31 mouse cellular contexts compared by ENCODE assay signal in the genomic region with DNA sequence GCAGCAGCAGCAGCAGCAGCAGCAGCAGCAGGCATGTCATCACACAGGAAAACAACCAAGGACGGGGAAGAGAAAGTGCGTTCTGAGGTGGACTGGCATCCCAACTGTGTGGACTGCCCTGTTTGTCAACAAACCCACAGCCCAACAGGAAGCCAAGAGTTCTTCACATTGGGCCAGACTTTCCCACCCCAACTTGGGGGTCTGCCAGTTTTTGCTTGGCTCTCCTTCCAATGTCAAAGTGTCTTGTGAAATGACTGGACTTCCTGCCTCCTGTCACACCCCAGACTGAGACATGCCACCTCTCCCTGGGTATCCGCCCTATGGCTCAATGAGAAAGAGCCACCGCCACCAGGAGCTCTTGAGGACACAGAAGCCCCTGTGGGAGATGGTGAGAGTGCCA. TPM values are rescaled to one million over a fixed set of nuclear protein-coding genes. Genes with fewer than 3 reads are reported as not detected.
DNase-seq lines count a peak whose midpoint lies in the region; ATAC-seq and TF ChIP-seq lines count a peak whose summit lies in the region.
"Had no signal": no experiment of that assay in that cellular context is flagged by ENCODE, and none has a peak within 500 bp of the region (broad histone marks: within the 10 kb centered on the region; RNA-seq: fewer than 3 reads in every experiment).

No protein-coding gene starts in this region.

- H3K4me1 ChIP-seq in forebrain, embryonic 10.5 days = peaks cover 10% of the 10 kb centered on the region
- H3K4me1 ChIP-seq in forebrain, postnatal 0 days (ENCODE audit: insufficient read depth) = no peaks in the 10 kb centered on the region
- H3K4me1 ChIP-seq in lung, adult 2 months (ENCODE audit: control insufficient read depth, insufficient read depth, low read length) = no peaks in the 10 kb centered on the region
- 0 out of 2 replicates have a peak, but pooled peaks cover 2% of the 10 kb centered on the region for H3K4me1 ChIP-seq in midbrain, embryonic 13.5 days (replicated peaks)
- H3K4me1 ChIP-seq: hindbrain, embryonic 12.5 days; limb, embryonic 13.5 days; liver, embryonic 13.5 days; lung, embryonic 15.5 days; neural tube, embryonic 12.5 days had no signal

- H3K27me3 ChIP-seq in forebrain, embryonic 10.5 days (ENCODE audit: poor library complexity, severe bottlenecking) = no peaks in the 10 kb centered on the region; the same call in 1 of the 2 replicates
- no peaks in the 10 kb centered on the region for H3K27me3 ChIP-seq in forebrain, postnatal 0 days (ENCODE audit: insufficient read depth, low read length)
- no peaks in the 10 kb centered on the region for H3K27me3 ChIP-seq in midbrain, embryonic 13.5 days
- H3K27me3 ChIP-seq: heart, embryonic 13.5 days; hindbrain, embryonic 12.5 days; liver, embryonic 13.5 days; lung, embryonic 15.5 days; neural tube, embryonic 12.5 days had no signal

- H3K9me3 ChIP-seq in forebrain, embryonic 10.5 days = no peaks in the 10 kb centered on the region
- H3K9me3 ChIP-seq in forebrain, postnatal 0 days (ENCODE audit: low read length) = no peaks in the 10 kb centered on the region
- no peaks in the 10 kb centered on the region for H3K9me3 ChIP-seq in midbrain, embryonic 13.5 days
- H3K9me3 ChIP-seq: forebrain, embryonic 12.5 days; heart, embryonic 13.5 days; hindbrain, embryonic 12.5 days; limb, embryonic 13.5 days; liver, embryonic 13.5 days; lung, embryonic 15.5 days; neural tube, embryonic 12.5 days had no signal

- TF ChIP-seq CTCF in forebrain, postnatal 0 days (IDR thresholded peaks at IDR 0.05; ENCODE audit: low read depth) = no peak
- no peak for TF ChIP-seq CTCF in lung, adult 2 months (IDR thresholded peaks at IDR 0.05; ENCODE audit: insufficient read depth, low read length)

- no peaks in the 10 kb centered on the region for H3K36me3 ChIP-seq in forebrain, embryonic 10.5 days (replicated peaks)
- H3K36me3 ChIP-seq in forebrain, postnatal 0 days (ENCODE audit: insufficient read depth) = no peaks in the 10 kb centered on the region
- H3K36me3 ChIP-seq in midbrain, embryonic 13.5 days = no peaks in the 10 kb centered on the region
- H3K36me3 ChIP-seq: forebrain, embryonic 12.5 days; G1E; heart, embryonic 13.5 days; hindbrain, embryonic 12.5 days; limb, embryonic 13.5 days; liver, embryonic 13.5 days; lung, embryonic 15.5 days; neural tube, embryonic 12.5 days had no signal

- 97% methylated on average over 4 of the region's 4 CpGs for WGBS in forebrain, embryonic 10.5 days
- 88% methylated on average over 4 of the region's 4 CpGs for WGBS in forebrain, postnatal 0 days
- WGBS in lung, adult 2 months = 58% methylated on average over 4 of the region's 4 CpGs
- WGBS in midbrain, embryonic 13.5 days = 94% methylated on average over 4 of the region's 4 CpGs

- no peak for ATAC-seq in forebrain, postnatal 0 days
- no peak for ATAC-seq in midbrain, embryonic 13.5 days
- ATAC-seq: hindbrain, postnatal 0 days; intestine, embryonic 16.5 days had no signal

- H3K4me2 ChIP-seq in forebrain, postnatal 0 days (ENCODE audit: low read depth) = no peak overlapping the region
- no peak overlapping the region for H3K4me2 ChIP-seq in midbrain, embryonic 13.5 days (replicated peaks)
- H3K4me2 ChIP-seq: forebrain, embryonic 12.5 days; heart, embryonic 13.5 days; hindbrain, embryonic 12.5 days; limb, embryonic 13.5 days; liver, embryonic 13.5 days; lung, embryonic 15.5 days; midbrain, embryonic 11.5 days; neural tube, embryonic 12.5 days had no signal

- H3K27ac ChIP-seq in forebrain, embryonic 10.5 days = peak overlapping the region; percentile 30; the same call in 1 of the 2 replicates
- no peak overlapping the region for H3K27ac ChIP-seq in forebrain, postnatal 0 days (ENCODE audit: low read depth, low read length)
- no peak overlapping the region for H3K27ac ChIP-seq in midbrain, embryonic 13.5 days
- H3K27ac ChIP-seq: forebrain, embryonic 12.5 days; heart, embryonic 13.5 days; hindbrain, embryonic 12.5 days; hindbrain, postnatal 0 days; kidney, postnatal 0 days; limb, embryonic 13.5 days; liver, embryonic 13.5 days; lung, embryonic 15.5 days; neural tube, embryonic 12.5 days had no signal

- no peak for TF ChIP-seq POLR2A in lung, adult 2 months (IDR thresholded peaks at IDR 0.05; ENCODE audit: borderline replicate concordance, extremely low read depth, low read depth, low read length)

- no peak for DNase-seq in forebrain, embryonic 10.5 days (ENCODE audit: extremely low spot score, low spot score)
- no peak for DNase-seq in forebrain, postnatal 0 days
- peak; percentile 28 for DNase-seq in kidney, postnatal 10 days
- DNase-seq in kidney, postnatal 25 days = no peak
- DNase-seq in lung, postnatal 10 days = peak; percentile 60
- DNase-seq in lung, adult 2 months = no peak
- peak; percentile 34 to 51 for DNase-seq in lung, postnatal 4 days
- DNase-seq: cerebellum, adult 9-10 months; gastrocnemius, postnatal 10 days; kidney, adult 8-10 months; layer of hippocampus, adult 9-11 months; liver, embryonic 13.5 days; right cerebral cortex, adult 18-20 months; spleen, adult 18-20 months; thymus, postnatal 14 days had no signal

- no peak overlapping the region for H3K9ac ChIP-seq in forebrain, postnatal 0 days
- no peak overlapping the region for H3K9ac ChIP-seq in midbrain, embryonic 13.5 days (replicated peaks)
- H3K9ac ChIP-seq: forebrain, embryonic 12.5 days; heart, embryonic 13.5 days; hindbrain, embryonic 12.5 days; limb, embryonic 13.5 days; liver, embryonic 13.5 days; lung, embryonic 15.5 days; neural tube, embryonic 12.5 days had no signal

- H3K4me3 ChIP-seq in forebrain, embryonic 10.5 days = no peak overlapping the region
- H3K4me3 ChIP-seq in forebrain, postnatal 0 days (ENCODE audit: low read depth, low read length) = no peak overlapping the region
- H3K4me3 ChIP-seq in lung, adult 2 months (replicated peaks; ENCODE audit: extremely low read depth, low read depth, low read length) = no peak overlapping the region
- H3K4me3 ChIP-seq in midbrain, embryonic 13.5 days (replicated peaks) = no peak overlapping the region
- H3K4me3 ChIP-seq: erythroblast, embryonic 14.5 days; forebrain, embryonic 12.5 days; heart, embryonic 13.5 days; hindbrain, embryonic 12.5 days; limb, embryonic 13.5 days; liver, embryonic 13.5 days; lung, embryonic 15.5 days; myocyte; neural tube, embryonic 12.5 days had no signal

RNA-seq across cellular contexts. Expression of gene Sox9, which starts 15.1 kb away (rescaled TPM):
- polyA plus RNA-seq in forebrain, embryonic 10.5 days (2016; fragmentation: Nextera tagmentation; extraction: Ambion mirVana) = 98.1 and 108 TPM in 2 replicates
- total RNA-seq in forebrain, postnatal 0 days (2014; rRNA removed) = 5.8 and 6.1 TPM in 2 replicates
- 29.8 and 46.6 TPM in 2 replicates for polyA plus RNA-seq in forebrain, postnatal 0 days (2015; fragmentation: Nextera tagmentation; extraction: Ambion mirVana)
- polyA plus RNA-seq in lung, adult 2 months (2012; rRNA removed) = 0.96 and 1.3 TPM in 2 replicates
- 71.5 and 83.9 TPM in 2 replicates for polyA plus RNA-seq in midbrain, embryonic 13.5 days (2015; fragmentation: Nextera tagmentation; extraction: Ambion mirVana)
- total RNA-seq: common myeloid progenitor, adult 5-6 weeks; megakaryocyte, adult 5-6 weeks had no signal
- polyA plus RNA-seq: erythroblast, embryonic 14.5 days; G1E had no signal

Comparison
In these comparisons a context has a peak if more than half of its experiments do, and no peak if none do; other contexts are left out.
1. DNase-seq: peak in kidney, postnatal 10 days (single experiment), lung, postnatal 10 days (single experiment) and lung, postnatal 4 days (2 of 2); none in forebrain, embryonic 10.5 days (single experiment), forebrain, postnatal 0 days (single experiment), kidney, postnatal 25 days (0 of 2) and lung, adult 2 months (single experiment).
2. RNA of gene Sox9, which starts 15.1 kb away (polyA plus RNA-seq): 98.1 to 108 TPM in forebrain, embryonic 10.5 days, 71.5 to 83.9 TPM in midbrain, embryonic 13.5 days and 29.8 to 46.6 TPM in forebrain, postnatal 0 days; 0.96 to 1.3 TPM in lung, adult 2 months; every median in the first group is over 10 times any median in the second.